Mouse (Mus musculus) brain, embryonic 14.5 days (tissue): ENCODE measurements around the gene Uqcc1.

Experiments
- CTCF ChIP-seq: fragments of 200-500 bp; IDR thresholded peaks from 2 replicates; pipeline ENCODE4 v1.5.1; 2012; ENCODE audit warnings: inconsistent platforms, mild to moderate bottlenecking, moderate library complexity, borderline replicate concordance; ENCODE audit not compliant: insufficient read depth, insufficient read length; ENCODE audit errors: extremely low read depth
- POLR2A ChIP-seq: fragments of 200-500 bp; IDR thresholded peaks from 2 replicates; pipeline ENCODE4 v1.6.1; 2012; ENCODE audit warnings: mild to moderate bottlenecking, inconsistent platforms, borderline replicate concordance; ENCODE audit not compliant: poor library complexity, insufficient read depth, insufficient read length, severe bottlenecking; ENCODE audit errors: extremely low read depth

DNA sequence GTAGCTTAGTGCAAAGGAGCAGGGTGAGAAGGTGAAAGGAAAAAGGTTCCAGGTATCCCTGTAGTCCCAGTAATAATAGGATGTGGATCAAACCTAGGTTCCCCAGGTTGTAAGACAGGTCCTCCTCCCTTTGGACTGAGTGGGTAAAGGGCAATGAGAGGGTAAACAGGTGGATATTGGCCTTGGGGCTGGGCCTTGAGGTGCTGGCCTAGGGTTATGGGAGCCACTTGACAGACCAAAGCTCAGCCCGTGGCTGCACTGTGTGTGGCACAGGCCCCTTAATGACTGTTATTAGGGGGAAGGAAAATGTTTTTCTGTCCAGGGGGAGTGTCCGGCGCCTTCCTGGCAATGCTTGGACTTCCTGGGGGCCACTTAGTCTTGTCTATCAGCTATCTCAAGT lies 92.1 kb downstream of the Uqcc1 start:
- TF ChIP-seq CTCF: no peak
- no peak for TF ChIP-seq POLR2A
